Mouse (Mus musculus): ENCODE results near the gene Lta. TPM values are rescaled to one million over a fixed set of nuclear protein-coding genes. Genes with fewer than 3 reads are reported as not detected.

The Lta gene
- under 1 TPM in 1 of 2 experiments, not detected in 1; 0.17 TPM for total RNA-seq (2021)

GRCm38 (mm10) chr17:35204494-35205379 lies at the start of gene Lta:
Gene Lta, minus strand, starts transcription at chr17:35205351.
- DNase-seq, result no peak
- intact Hi-C loops (cut with DNase I), result no loop called here

- intact Hi-C loops (cut with DNase I), result no loop called here
- peak in 1 of 2 experiments; percentile 74 for DNase-seq
These were observed 49.3 kb upstream of the Lta start for GRCm38 (mm10) chr17:35254241-35255098.

- no peak for DNase-seq
- intact Hi-C loops (cut with DNase I), result no loop called here
These were observed 48.3 kb upstream of the Lta start for GRCm38 (mm10) chr17:35253293-35254093.

GRCm38 (mm10) chr17:35252619-35253292 lies 47.6 kb upstream of the Lta start:
- DNase-seq, result no peak
- intact Hi-C loops (cut with DNase I), result no loop called here

- intact Hi-C loops (cut with DNase I), result no loop called here
- DNase-seq, result no peak
These were observed 46.8 kb upstream of the Lta start for GRCm38 (mm10) chr17:35251981-35252380.

GRCm38 (mm10) chr17:35251162-35251719 lies 46.1 kb upstream of the Lta start:
- intact Hi-C loops (cut with DNase I), result no loop called here

GRCm38 (mm10) chr17:35250348-35251120 lies 45.4 kb upstream of the Lta start:
- intact Hi-C loops (cut with DNase I), result no loop called here

More at GRCm38 (mm10) chr17:35251162-35251719, 46.1 kb upstream of the Lta start:
- no peak for DNase-seq

GRCm38 (mm10) chr17:35249451-35250197 lies 44.5 kb upstream of the Lta start:
- no peak for DNase-seq
- intact Hi-C loops (cut with DNase I), result no loop called here

More at GRCm38 (mm10) chr17:35250348-35251120, 45.4 kb upstream of the Lta start:
- no peak for DNase-seq

GRCm38 (mm10) chr17:35248986-35249385 lies 43.8 kb upstream of the Lta start:
- intact Hi-C loops (cut with DNase I), result no loop called here

GRCm38 (mm10) chr17:35247144-35247543 lies 42.0 kb upstream of the Lta start:
- intact Hi-C loops (cut with DNase I), result no loop called here
- DNase-seq, result no peak

More at GRCm38 (mm10) chr17:35248986-35249385, 43.8 kb upstream of the Lta start:
- DNase-seq, result no peak

- no peak for DNase-seq
- intact Hi-C loops (cut with DNase I), result no loop called here
These were observed 40.8 kb upstream of the Lta start for GRCm38 (mm10) chr17:35245731-35246623.

GRCm38 (mm10) chr17:35244999-35245398 lies 39.8 kb upstream of the Lta start:
- DNase-seq, result no peak
- intact Hi-C loops (cut with DNase I), result no loop called here

GRCm38 (mm10) chr17:35243086-35243485 lies 37.9 kb upstream of the Lta start:
- intact Hi-C loops (cut with DNase I), result no loop called here
- DNase-seq, result peak; percentile 76 to 81

- intact Hi-C loops (cut with DNase I), result no loop called here
These were observed 37.1 kb upstream of the Lta start for GRCm38 (mm10) chr17:35242015-35242941.

GRCm38 (mm10) chr17:35241305-35242014 lies 36.3 kb upstream of the Lta start, which contains the start of gene Ddx39b:
Gene Ddx39b, plus strand, starts transcription at chr17:35241746.
- peak; percentile 97 for DNase-seq
- intact Hi-C loops (cut with DNase I), result no loop called here

More at GRCm38 (mm10) chr17:35242015-35242941, 37.1 kb upstream of the Lta start:
- DNase-seq, result peak; percentile 73 to 78
